Mouse (Mus musculus) hindbrain, embryonic 15.5 days (tissue): ENCODE measurements around the gene Rimbp2. TPM values are rescaled to one million over a fixed set of nuclear protein-coding genes. Genes with fewer than 3 reads are reported as not detected.
"Not testable (repeated sequence)": the region's sequence is repeated elsewhere in the genome, so short reads cannot be mapped to it uniquely, and the experiment has no call there.

ENCODE experiments used
- ATAC-seq: fragments of 200-750 bp; cut with Nextera tagmentation; 2 replicates; pipeline ENCODE4 v1.8.0; 2017; ENCODE audit warnings: low read depth, moderate number of reproducible peaks, moderate TSS enrichment; ENCODE audit not compliant: low FRiP score
- H3K27ac ChIP-seq: fragments of 300-500 bp; sonication (generic); replicated peaks from 2 replicates; pipeline ENCODE4 v1.5.1; 2015; ENCODE audit warnings: mild to moderate bottlenecking, inconsistent platforms
- H3K27me3 ChIP-seq: fragments of 300-500 bp; sonication (generic); 2 replicates; pipeline ENCODE4 v1.6.1; 2015; ENCODE audit warnings: control low read depth, inconsistent platforms
- H3K36me3 ChIP-seq: fragments of 300-500 bp; sonication (generic); 2 replicates; pipeline ENCODE4 v1.6.1; 2015; ENCODE audit warnings: control low read depth, inconsistent platforms
- H3K4me1 ChIP-seq: fragments of 300-500 bp; sonication (generic); replicated peaks from 2 replicates; pipeline ENCODE4 v1.6.1; 2015; ENCODE audit warnings: control low read depth, inconsistent platforms
- H3K4me2 ChIP-seq: fragments of 300-500 bp; sonication (generic); 2 replicates; pipeline ENCODE4 v1.6.1; 2015; ENCODE audit warnings: moderate library complexity, mild to moderate bottlenecking, inconsistent platforms
- H3K4me3 ChIP-seq: fragments of 300-500 bp; sonication (generic); 2 replicates; pipeline ENCODE4 v1.5.1; 2015; ENCODE audit warnings: mild to moderate bottlenecking, inconsistent platforms
- H3K9ac ChIP-seq: fragments of 300-500 bp; sonication (generic); 2 replicates; pipeline ENCODE4 v1.6.1; 2015; ENCODE audit warnings: inconsistent platforms
- H3K9me3 ChIP-seq: fragments of 300-500 bp; sonication (generic); 2 replicates; pipeline ENCODE4 v1.6.1; 2016; ENCODE audit warnings: control low read depth, inconsistent platforms
- WGBS: fragments of 180-500 bp; shearing (Covaris S2); methylation state at CpG from one replicate; pipeline ENCODE4 v1.1.7; 2015; 5-methylcytosine and 5-hydroxymethylcytosine counted together
- polyA plus RNA-seq: library from polyadenylated mRNA; unstranded; fragments of >200 nt; fragmentation: Nextera tagmentation; extraction: Ambion mirVana; gene quantifications from 2 replicates; pipeline ENCODE4 v1.2.1, GENCODE M21; 2015

The Rimbp2 gene
- polyA plus RNA-seq, 1 experiment from 2014 or later: 7.3 TPM

DNA sequence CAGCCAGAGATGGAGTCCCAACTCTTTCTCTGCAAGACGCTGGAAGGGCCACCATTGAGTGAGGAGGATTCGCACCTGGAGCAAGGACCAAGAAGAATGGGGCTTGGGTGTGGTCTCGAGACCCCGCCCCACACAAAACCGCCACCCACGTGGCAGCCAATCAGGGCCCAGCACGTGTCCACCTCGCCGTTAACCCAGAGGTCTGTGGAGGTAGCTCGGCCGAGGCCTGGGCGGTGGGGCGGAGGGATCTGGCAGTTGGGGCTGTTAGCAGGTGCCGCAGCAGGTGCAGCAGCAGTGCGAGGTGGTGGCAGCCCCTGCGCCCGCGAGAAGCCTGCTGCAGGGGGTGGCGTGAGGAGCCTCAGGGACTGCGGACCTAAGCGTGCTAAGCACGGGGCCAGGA, 217.4 kb downstream of the Rimbp2 start:
- Histone ChIP-seq H3K36me3 (no peaks in the 10 kb centered on the region), H3K4me3 (no peak overlapping the region), H3K27me3 (peaks cover 6% of the 10 kb centered on the region; the same call in 1 of the 2 replicates), H3K9ac (no peak overlapping the region), H3K4me2 (no peak overlapping the region), H3K4me1 (no peaks in the 10 kb centered on the region; the same call in 1 of the 2 replicates), H3K27ac (no peak overlapping the region), H3K9me3 (no peaks in the 10 kb centered on the region)
- 80% methylated on average over 22 of the region's 22 CpGs for WGBS
- ATAC-seq: no peak

DNA sequence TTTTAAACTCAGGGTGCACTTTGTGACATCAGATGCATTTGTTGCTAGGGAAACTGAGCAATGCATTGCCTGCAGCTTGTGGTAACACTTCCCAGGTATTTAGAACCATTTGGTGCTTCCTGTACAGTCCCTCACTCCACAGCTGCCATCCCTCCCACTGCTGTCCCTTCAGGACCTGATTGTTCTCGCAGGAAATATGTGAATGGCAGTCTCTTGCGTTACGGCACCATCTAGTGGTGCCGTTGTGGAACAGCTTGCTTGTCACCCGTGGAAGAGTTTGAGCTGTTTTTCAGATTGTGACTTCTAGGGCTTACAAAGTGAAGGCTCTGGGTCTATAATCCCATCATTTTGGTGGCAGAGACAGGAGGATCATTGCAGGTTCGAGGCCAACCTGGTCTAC, 219.3 kb downstream of the Rimbp2 start:
- Histone ChIP-seq H3K9me3 (no peaks in the 10 kb centered on the region), H3K9ac (no peak overlapping the region), H3K4me2 (no peak overlapping the region), H3K36me3 (no peaks in the 10 kb centered on the region), H3K4me3 (no peak overlapping the region), H3K27me3 (peaks cover 6% of the 10 kb centered on the region; the same call in 1 of the 2 replicates), H3K4me1 (no peaks in the 10 kb centered on the region), H3K27ac (no peak overlapping the region)
- no peak for ATAC-seq
- WGBS: 3% methylated on average over 6 of the region's 6 CpGs

DNA sequence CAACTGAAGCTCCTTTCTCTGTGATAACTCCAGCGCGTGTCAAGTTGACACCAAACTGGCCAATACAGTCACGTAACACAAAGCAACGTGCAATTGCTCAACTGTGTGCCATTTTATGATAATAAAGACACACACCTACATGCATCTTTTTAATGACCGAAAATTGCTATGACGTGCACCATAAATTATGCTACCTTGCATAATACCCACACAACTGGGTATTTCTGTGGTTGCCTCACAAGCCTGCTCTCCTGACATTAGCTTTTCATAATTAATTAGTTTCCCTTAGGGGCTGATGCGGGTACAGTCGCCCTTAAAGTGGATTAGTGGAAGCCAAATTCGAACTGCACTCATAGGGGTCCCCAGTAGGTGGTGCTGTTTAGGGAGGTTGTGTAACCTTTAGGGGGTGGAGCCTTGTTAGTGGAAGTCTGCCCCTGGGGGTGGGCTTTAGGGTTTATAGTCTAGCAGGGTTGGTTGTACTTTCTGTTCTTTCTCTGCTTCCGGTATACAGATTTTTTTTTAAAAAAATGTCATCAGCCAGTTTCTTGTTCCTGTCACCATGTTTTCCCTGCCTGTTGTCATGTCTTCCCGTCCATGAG, 220.8 kb downstream of the Rimbp2 start:
- no peak overlapping the region for H3K4me2 ChIP-seq
- H3K4me1 ChIP-seq: no peaks in the 10 kb centered on the region
- no peaks in the 10 kb centered on the region for H3K9me3 ChIP-seq
- peaks cover 6% of the 10 kb centered on the region; the same call in 1 of the 2 replicates for H3K27me3 ChIP-seq
- no peak overlapping the region for H3K27ac ChIP-seq
- H3K36me3 ChIP-seq: no peaks in the 10 kb centered on the region
- ATAC-seq: no peak
- no peak overlapping the region for H3K4me3 ChIP-seq
- WGBS: 71% methylated on average over 11 of the region's 11 CpGs
- no peak overlapping the region for H3K9ac ChIP-seq

DNA sequence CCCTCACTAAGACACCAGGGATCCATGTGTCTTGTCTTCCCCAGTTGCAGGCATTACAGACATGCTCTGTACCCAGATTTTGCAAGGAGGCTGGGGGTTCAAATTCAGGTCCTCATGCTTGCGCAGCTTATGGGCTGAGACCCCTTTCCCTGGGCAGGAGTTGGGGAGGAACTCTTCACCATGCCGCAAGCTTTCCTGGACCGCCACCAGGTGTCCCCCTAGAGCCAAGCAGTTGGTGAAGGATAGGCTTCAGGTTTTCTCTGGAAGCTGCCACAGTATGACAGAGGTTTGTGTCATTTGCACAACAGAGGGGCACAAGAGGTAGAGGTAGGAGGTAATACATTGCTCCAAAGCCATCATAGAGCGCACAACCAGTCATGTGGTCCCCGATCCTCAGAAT, 222.7 kb downstream of the Rimbp2 start:
- Histone ChIP-seq H3K9ac (no peak overlapping the region), H3K4me1 (no peaks in the 10 kb centered on the region), H3K27ac (no peak overlapping the region), H3K4me2 (no peak overlapping the region), H3K9me3 (no peaks in the 10 kb centered on the region), H3K27me3 (peaks cover 1% of the 10 kb centered on the region; the same call in 1 of the 2 replicates), H3K36me3 (no peaks in the 10 kb centered on the region), H3K4me3 (no peak overlapping the region)
- ATAC-seq: no peak
- 44% methylated on average over 5 of the region's 5 CpGs for WGBS

DNA sequence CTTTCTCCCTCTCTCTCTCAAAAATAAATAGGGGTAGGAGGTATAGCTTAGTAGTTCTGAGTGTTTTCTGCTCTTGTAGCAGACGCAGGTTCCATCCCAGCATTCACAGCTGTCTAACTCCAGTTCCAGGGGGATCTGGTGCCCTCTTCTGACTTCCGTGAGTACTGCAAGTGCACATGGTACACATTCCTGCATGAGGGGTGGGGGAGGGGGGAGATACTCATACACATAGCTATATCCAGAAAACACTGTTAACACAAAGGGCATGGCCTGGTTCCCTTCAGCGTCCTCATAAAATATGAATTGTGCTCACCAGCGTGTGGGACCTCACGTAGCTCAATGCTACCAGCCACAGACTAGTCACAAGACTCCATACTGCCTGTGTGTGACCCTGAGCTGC, 223.9 kb downstream of the Rimbp2 start:
- 70% methylated on average over 5 of the region's 5 CpGs for WGBS

DNA sequence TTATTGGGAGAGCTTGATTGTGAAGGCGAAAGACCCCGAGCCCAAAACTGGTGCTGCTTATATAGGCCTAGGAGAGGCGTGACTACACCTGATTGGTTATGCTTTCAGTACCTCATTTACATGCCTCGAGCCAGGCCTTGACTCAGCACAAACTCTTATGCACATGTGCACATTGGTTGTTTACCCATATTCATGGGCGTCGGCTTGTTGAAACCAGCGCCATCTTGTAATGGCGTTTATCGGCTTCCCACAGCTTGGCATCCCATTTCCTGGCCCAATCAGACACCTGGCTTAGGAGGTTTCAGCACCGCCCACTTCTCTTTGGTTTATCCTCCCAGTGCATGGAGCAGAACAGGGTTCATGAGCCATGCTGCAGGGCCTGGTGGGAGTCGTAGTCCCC, 232.8 kb downstream of the Rimbp2 start:
- H3K9me3 ChIP-seq, H3K4me1 ChIP-seq, H3K4me2 ChIP-seq, ATAC-seq, H3K36me3 ChIP-seq, H3K4me3 ChIP-seq, H3K27ac ChIP-seq, H3K27me3 ChIP-seq, H3K9ac ChIP-seq: not testable (repeated sequence)
- WGBS: 89% methylated on average over 11 of the region's 11 CpGs

More for the DNA sequence above, 223.9 kb downstream of the Rimbp2 start:
- H3K4me3 ChIP-seq: no peak overlapping the region
- H3K4me2 ChIP-seq: no peak overlapping the region
- H3K36me3 ChIP-seq: no peaks in the 10 kb centered on the region
- H3K9me3 ChIP-seq: no peaks in the 10 kb centered on the region
- no peaks in the 10 kb centered on the region for H3K27me3 ChIP-seq
- ATAC-seq: no peak
- H3K4me1 ChIP-seq: no peaks in the 10 kb centered on the region
- no peak overlapping the region for H3K27ac ChIP-seq
- no peak overlapping the region for H3K9ac ChIP-seq

DNA sequence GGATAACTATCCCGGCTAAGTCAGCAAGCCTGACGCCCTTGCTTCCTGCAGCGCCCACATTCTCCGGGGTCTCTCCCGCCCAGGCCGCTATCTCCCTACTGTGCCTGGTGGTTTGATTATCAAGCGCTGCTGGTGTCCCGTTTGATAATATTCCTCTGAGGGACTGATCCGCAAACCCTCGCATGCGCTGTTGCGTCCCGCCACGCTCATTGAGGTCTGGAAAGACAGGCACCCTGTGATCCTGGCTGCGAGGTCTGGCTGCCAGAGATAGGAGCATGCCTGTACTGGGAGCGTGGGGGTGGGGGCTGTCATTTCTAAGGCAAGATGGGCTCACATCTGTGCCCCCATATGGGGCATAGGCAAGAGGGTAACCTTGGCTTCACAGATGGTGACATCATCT, 238.1 kb downstream of the Rimbp2 start:
- no peaks in the 10 kb centered on the region for H3K4me1 ChIP-seq
- no peak overlapping the region for H3K9ac ChIP-seq
- no peak overlapping the region for H3K27ac ChIP-seq
- ATAC-seq: no peak
- no peak overlapping the region for H3K4me2 ChIP-seq
- H3K36me3 ChIP-seq: no peaks in the 10 kb centered on the region
- H3K4me3 ChIP-seq: no peak overlapping the region
- no peaks in the 10 kb centered on the region for H3K27me3 ChIP-seq
- WGBS: 69% methylated on average over 16 of the region's 16 CpGs
- H3K9me3 ChIP-seq: no peaks in the 10 kb centered on the region

DNA sequence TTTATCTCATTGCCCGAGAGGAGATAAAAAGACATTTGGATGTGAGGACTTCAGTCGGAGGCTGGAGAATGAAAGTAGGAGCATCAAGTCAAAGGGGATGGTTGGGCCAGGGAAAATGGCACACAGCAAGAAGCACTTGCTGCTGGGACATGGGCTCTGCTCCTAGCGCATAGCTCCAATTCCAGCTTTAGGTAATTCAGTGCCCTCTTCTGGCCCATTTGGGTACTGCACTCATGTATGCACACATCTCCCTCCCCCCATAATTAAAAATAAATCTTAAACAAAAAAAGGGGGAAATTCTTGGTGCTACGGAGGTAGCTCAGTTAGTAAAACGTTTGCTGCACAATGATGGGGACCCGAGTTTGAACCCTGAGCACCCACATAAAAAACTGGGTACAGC, 241.4 kb downstream of the Rimbp2 start:
- no peak overlapping the region for H3K4me3 ChIP-seq
- no peaks in the 10 kb centered on the region for H3K9me3 ChIP-seq
- no peaks in the 10 kb centered on the region for H3K36me3 ChIP-seq
- H3K4me1 ChIP-seq: no peaks in the 10 kb centered on the region
- no peak overlapping the region for H3K27ac ChIP-seq
- H3K4me2 ChIP-seq: no peak overlapping the region
- ATAC-seq: no peak
- H3K9ac ChIP-seq: no peak overlapping the region
- no peaks in the 10 kb centered on the region for H3K27me3 ChIP-seq
- WGBS: 85% methylated on average over 6 of the region's 6 CpGs

DNA sequence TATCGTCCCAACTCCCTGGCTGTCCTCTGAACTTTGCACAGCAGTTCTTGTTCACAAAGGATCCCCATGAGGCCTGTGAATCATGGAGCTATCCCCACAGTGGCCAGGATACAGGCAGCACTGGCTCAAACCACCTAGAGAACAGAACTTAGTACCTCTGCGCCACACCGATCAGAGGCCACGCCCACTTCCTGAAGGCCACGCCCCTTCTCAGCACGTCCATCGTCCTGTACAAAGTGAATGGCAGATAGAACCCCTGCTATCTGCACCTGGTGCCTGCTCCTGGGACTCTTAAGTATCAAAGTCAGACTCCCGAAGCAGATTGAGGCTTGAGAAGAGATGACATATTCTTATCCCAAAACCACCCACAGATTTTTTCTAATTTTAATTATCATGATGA, 242.7 kb downstream of the Rimbp2 start:
- no peaks in the 10 kb centered on the region for H3K9me3 ChIP-seq
- no peak overlapping the region for H3K27ac ChIP-seq
- no peak overlapping the region for H3K4me3 ChIP-seq
- ATAC-seq: no peak
- no peaks in the 10 kb centered on the region for H3K4me1 ChIP-seq
- WGBS: 16% methylated on average over 8 of the region's 8 CpGs
- H3K9ac ChIP-seq: no peak overlapping the region
- no peaks in the 10 kb centered on the region for H3K36me3 ChIP-seq
- H3K4me2 ChIP-seq: no peak overlapping the region
- no peaks in the 10 kb centered on the region for H3K27me3 ChIP-seq

DNA sequence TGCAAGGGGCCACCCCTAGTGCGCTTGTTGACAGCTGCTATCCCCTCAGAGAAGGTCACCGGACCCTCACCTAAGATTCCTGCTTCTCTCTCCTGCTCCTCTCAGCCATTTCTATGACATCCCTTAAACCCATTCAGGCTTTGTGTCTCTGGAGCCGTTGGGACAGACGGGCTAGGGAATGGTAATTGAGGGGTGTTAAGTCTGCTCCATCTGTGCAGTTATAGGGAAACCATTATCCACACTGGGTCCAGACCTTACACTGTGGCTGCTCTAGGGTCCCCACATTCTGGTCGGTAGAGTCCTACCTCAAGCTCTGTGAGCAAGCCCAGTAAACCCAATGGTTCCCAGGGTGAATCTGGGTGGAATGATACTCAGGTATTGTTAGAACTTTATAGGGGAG, 244.4 kb downstream of the Rimbp2 start:
- H3K27me3 ChIP-seq: no peaks in the 10 kb centered on the region
- 71% methylated on average over 5 of the region's 5 CpGs for WGBS
- H3K27ac ChIP-seq: no peak overlapping the region
- no peak for ATAC-seq
- H3K4me1 ChIP-seq: peaks cover 3% of the 10 kb centered on the region
- no peak overlapping the region for H3K9ac ChIP-seq
- no peak overlapping the region for H3K4me3 ChIP-seq
- H3K4me2 ChIP-seq: no peak overlapping the region
- no peaks in the 10 kb centered on the region for H3K36me3 ChIP-seq
- H3K9me3 ChIP-seq: no peaks in the 10 kb centered on the region

Other genes starting within 250 kb of the Rimbp2 start
- gene Stx2, start 55.1 kb upstream of the Rimbp2 start, polyA plus RNA-seq: 16.8 and 17.9 TPM in 2 replicates
- gene Ran, start 66.6 kb upstream of the Rimbp2 start, polyA plus RNA-seq: 341 and 365 TPM in 2 replicates
- gene Adgrd1, start 143.3 kb upstream of the Rimbp2 start, polyA plus RNA-seq: 0.14 and 0.18 TPM in 2 replicates